Mouse (Mus musculus) kidney, adult 9 months (tissue): Measurements from ENCODE around the gene Camkv.
A peak's percentile ranks its signal among the peaks of the same experiment; 100 is the strongest.

ENCODE experiments used
- DNase-seq: peaks from one replicate; pipeline ENCODE4 v3.0.0; 2022

Gene Camkv

DNA sequence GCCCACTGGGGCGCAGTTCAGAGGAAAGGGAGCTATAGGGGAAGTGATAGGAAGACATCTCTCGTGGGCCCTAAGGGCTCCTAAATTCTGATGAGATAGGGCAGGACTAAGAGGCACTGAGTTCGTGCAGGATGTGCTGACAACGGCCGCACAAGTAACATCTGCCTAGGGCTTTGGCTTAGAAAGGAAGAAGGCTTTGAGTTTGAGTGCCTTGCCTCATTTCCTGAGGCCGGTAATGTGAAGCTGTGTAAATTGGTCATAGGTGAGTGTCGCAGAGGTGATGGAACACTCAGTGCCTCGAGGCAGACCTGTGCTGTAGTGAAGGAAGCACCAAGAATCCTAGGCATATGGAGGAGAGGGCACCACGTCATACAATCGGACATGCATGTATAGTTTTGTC lies 31.2 kb downstream of the Camkv start:
- no peak for DNase-seq

DNA sequence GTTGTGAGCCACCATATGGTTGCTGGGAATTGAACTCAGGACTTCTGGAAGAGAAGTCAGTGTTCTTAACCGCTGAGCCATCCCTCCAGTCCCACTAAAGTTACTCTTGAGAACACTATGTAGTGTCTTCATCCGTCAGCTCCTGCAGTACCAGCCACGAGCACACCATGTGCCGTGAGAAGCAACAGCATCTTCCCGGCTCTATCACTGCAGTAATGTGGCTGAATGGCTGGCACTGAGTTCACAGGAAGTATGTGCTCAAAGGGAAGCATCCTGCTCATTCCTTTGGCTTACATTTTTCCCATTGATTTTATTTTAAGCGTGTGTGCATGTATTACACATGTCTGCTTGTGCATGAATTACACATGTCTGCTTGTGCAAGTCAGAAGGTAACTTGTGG lies 32.0 kb downstream of the Camkv start:
- DNase-seq = no peak

- DNase-seq = no peak
These were observed 33.1 kb downstream of the Camkv start for GRCm38 (mm10) chr9:107968531-107968930.

DNA sequence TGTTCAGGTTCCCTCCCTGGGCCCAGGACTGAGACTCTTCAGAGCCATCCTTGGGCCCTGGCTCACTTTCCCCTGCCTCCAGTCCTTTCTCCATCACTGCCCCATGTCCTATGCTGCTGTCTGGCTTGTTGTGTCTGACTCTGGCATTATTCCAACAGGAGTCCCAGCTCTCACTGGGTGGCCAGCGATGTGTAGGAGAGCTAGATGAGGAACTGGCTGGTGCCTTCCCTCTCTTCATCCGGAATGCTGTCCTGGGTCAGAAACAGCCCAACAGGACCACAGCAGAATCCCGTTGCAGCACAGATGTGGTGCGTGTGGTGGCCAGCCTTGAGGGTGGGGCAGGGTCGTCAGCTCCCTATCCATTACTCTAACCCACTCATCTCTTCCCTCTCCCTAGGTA lies 34.8 kb downstream of the Camkv start:
- no peak for DNase-seq

GRCm38 (mm10) chr9:107971690-107972541 lies 36.4 kb downstream of the Camkv start:
- no peak for DNase-seq

DNA sequence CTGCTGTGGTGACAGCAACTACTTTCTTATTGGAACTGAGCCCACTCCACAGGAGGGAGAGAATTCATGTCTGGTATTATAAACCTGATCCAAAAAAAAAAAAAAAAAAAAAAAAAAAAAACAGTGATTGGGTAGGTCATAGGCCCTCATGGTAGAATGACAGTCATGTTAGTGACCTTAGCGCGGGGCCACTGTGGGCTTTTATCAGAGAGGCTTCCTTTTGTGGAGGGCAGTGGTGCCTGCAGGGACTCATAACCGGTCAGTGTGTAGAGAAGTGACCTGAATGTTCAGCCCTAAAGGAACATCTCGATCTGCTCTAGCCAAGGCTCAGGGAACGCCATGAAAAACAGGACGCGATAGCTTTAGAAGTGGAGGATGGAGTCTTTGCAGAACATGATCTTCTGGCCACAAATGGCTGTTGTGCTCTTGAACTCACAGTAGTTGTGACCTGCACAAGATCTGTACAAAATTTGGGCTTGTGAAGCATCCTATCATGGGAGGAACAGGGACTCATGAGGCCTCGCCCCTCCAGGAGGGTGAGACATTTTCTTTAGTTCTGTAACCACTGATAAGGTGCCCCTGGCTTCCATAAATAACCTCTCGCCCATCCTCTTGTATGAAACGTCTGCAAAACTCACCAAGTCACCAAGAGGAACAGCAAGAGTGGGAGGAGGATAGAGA lies 39.2 kb downstream of the Camkv start:
- DNase-seq = no peak

DNA sequence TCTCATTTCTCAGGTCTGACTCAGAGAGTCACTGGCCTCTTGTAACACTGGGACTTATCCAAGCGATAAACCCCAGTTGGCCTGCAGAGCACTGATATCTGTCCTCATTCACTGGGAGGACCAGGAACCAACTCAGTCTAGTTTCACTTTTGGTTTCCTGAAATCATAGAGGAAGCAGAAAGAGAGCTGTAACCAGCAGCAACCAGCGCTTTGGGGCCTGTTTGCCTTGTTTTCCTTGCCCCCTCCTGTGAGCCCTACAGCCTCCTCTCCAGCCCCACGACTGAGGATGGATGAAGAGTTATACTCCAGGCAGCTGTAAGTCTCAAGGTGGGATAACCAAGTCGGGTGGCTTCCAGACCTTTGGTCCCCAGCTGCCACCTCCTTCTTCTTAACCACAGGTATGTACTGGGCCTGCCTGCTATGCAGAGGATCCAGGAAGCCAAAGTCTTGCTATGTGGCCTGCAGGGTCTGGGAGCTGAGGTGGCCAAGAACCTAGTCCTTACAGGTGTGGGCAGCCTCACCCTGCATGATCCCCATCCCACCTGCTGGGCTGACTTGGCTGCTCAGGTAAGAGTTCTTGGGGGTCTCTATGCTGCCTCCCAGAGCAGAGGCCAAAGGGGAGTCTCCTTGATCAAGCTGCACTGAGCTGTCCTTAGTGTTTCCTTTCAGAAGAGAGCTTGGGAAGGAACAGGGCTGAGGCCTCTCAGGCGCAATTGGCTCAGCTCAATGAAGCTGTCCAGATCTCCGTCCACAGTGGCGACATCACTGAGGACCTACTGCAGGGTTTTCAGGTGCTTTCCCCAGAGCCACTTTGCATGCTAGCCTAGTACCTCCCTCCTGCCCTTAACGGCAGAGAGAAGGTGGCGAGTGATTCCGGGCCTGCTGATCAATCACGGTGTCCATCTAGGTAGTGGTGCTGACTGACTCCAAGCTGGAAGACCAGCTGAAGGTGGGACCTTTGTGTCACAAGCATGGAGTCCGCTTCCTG lies 40.2 kb downstream of the Camkv start, which contains the start of gene Uba7:
Uba7 (plus strand) TSS at position 107 of the 988 bp plus-strand sequence.
- peak; percentile 59 for DNase-seq

DNA sequence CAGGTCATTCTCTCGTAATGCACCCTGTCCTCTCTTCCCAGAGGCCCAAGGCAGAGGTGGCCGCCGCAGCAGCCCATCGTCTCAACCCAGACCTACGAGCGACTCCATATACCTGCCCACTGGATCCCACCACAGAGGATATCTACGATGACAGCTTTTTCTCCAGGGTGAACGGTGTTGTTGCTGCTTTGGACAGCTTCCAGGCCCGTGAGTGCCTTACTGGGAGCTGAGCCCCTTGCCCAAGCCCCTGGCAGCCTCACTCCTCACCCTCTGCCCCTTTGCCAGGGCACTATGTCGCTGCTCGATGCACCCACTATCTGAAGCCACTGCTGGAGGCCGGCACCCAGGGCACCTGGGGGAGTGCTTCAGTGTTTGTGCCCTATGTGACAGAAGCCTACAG lies 43.3 kb downstream of the Camkv start:
- DNase-seq = no peak

- DNase-seq = no peak
These were observed 46.5 kb downstream of the Camkv start for GRCm38 (mm10) chr9:107981684-107982605.

DNA sequence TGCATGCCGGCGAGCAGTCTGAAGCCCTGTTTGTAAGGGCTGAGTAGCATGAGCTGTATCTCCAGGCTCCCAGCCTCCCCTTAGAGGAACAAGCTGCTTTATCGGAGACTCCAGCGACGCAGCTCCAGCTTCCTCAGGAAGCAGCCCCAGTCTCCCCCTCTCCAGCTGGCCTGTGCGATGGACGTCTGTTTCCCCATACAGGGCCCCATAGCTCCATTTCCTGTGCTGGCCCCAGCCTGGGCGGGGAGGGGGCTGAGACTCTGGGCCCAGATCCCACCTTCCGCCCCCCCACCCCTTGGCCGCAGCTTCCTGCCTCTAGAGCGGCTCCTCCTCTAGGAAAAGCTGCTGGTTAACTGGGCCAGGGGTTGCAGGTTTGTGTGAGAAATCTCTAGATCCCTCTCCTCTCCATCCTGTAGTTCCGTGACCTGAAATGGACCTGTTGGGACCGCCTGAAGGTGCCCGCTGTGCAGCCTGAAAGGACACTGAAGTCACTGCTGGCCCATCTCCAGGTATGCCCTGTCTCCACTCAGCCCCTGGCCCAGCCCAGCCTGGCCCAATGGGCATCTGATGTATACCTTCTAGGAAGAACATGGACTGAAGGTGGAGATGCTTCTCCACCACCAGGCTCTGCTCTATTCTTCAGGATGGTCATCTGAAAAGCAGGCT lies 47.3 kb downstream of the Camkv start, which contains the start of gene Gm20661:
Gm20661 (plus strand) TSS at position 378 of the 666 bp plus-strand sequence.
- peak; percentile 72 for DNase-seq

DNA sequence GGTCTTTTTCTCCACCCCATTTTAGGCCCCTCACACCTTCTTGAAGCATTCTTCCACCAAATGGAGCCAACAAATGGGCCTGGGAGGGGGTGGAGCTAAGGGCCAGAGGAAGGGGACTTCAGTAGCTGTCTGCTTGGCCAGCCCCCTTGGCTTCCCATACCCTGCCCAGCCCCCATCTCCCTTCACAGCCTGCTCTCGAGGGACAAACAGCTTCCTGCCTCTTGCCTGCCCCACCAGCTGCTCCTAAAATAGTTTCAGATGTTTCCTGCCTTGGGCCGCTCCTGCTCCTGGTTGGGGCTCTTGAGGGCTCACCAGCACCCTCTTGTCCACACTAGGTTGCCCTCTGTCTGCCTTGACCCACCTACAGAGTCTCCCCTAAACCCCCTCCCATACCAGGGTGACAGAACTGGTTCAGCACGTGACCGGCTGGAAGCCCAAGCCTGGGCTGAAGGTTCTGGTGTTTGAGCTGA lies 48.0 kb downstream of the Camkv start:
- DNase-seq = peak; percentile 88

- no peak for DNase-seq
These were observed 48.7 kb downstream of the Camkv start for GRCm38 (mm10) chr9:107984052-107984753.

- no peak for DNase-seq
These were observed 49.2 kb downstream of the Camkv start for GRCm38 (mm10) chr9:107984754-107985055.

GRCm38 (mm10) chr9:107985131-107986119 lies 50.0 kb downstream of the Camkv start, which contains the start of gene Inka1:
Gene Inka1, minus strand, starts transcription at chr9:107985879.
- DNase-seq = peak; percentile 85

DNA sequence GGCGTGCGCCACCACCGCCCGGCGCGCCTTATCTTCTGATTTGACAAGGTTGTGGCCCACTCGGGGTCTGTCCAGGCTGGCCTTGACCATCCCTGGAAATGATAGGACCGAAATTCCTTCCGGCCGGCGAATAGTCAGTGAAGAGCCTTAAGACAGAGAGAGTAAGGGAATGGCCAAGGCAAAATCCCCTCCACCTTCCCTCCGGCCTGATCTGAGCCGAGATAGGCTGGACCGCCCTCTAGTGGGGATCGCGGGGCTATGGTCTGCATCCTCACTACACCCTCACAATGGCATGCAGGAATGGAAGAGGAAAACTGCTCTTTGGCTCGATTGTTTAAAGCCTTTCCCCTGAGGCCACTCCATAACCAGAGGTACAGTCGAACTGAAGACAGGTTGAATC lies 50.9 kb downstream of the Camkv start:
- DNase-seq = peak; percentile 82

GRCm38 (mm10) chr9:107987950-107988349 lies 52.5 kb downstream of the Camkv start:
- DNase-seq = no peak

GRCm38 (mm10) chr9:107992197-107992596 lies 56.7 kb downstream of the Camkv start, which contains the start of gene Cdhr4:
Gene Cdhr4, plus strand, starts transcription at chr9:107992497.
- no peak for DNase-seq

GRCm38 (mm10) chr9:107993013-107993412 lies 57.5 kb downstream of the Camkv start:
- DNase-seq = no peak

DNA sequence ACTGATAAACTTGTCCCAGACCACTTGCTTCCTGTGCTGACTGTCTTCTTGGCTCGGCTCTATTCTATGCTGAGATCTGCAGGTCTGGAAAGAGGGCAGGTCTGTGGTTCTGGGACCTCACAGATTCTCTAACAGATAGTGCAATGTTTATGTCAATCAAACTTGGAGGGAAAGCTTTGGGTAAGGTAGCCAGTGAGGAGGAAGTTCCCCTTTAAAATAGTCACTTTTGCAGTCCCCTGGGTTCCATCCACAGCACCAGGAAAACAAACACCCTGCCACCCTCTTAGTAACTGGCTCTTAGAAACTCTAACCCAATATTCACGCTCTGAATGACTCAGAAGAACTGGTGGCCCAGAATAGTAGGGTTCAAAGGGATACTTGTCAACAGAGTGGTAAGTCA lies 59.0 kb downstream of the Camkv start:
- DNase-seq = no peak
